Mouse (Mus musculus): Measurements from ENCODE around the gene Ckmt1. TPM values are rescaled to one million over a fixed set of nuclear protein-coding genes. Genes with fewer than 3 reads are reported as not detected.

Gene Ckmt1
- total RNA-seq, 2 experiments from 2014 or later: not detected

GRCm38 (mm10) chr2:121403296-121403695 lies 45.8 kb downstream of the Ckmt1 start:
- 0 out of 2 replicates have a peak, but pooled peaks have one; percentile 42 for ATAC-seq (replicated peaks; ENCODE audit: low FRiP score, poor library complexity, severe bottlenecking)

GRCm38 (mm10) chr2:121408160-121408559 lies 50.6 kb downstream of the Ckmt1 start:
- peak; percentile 59 for ATAC-seq (replicated peaks; ENCODE audit: low FRiP score, poor library complexity, severe bottlenecking)

GRCm38 (mm10) chr2:121412843-121413386 lies 55.4 kb downstream of the Ckmt1 start:
- peak; percentile 28; the same call in 1 of the 2 replicates for ATAC-seq (replicated peaks; ENCODE audit: low FRiP score, poor library complexity, severe bottlenecking)

Other genes with a start within 250 kb of the Ckmt1 start
- gene Tgm7, start 247.9 kb upstream of the Ckmt1 start, total RNA-seq (2015; ENCODE audit: low replicate concordance): not detected in 2 replicates
- gene Tgm7, start 247.9 kb upstream of the Ckmt1 start, total RNA-seq (2017; ENCODE audit: low replicate concordance): not detected in 2 replicates
- gene Adal, start 217.3 kb upstream of the Ckmt1 start, total RNA-seq (2015; ENCODE audit: low replicate concordance): 8.0 and 22.7 TPM in 2 replicates
- 9.4 and 10.9 TPM in 2 replicates for gene Adal, start 217.3 kb upstream of the Ckmt1 start, total RNA-seq (2017; ENCODE audit: low replicate concordance)
- gene Lcmt2, start 217.1 kb upstream of the Ckmt1 start, total RNA-seq (2015; ENCODE audit: low replicate concordance): 1.4 and 5.0 TPM in 2 replicates
- gene Lcmt2, start 217.1 kb upstream of the Ckmt1 start, total RNA-seq (2017; ENCODE audit: low replicate concordance): 3.0 and 3.1 TPM in 2 replicates
- gene Tubgcp4, start 187.1 kb upstream of the Ckmt1 start, total RNA-seq (2015; ENCODE audit: low replicate concordance): 65.0 and 76.4 TPM in 2 replicates
- gene Tubgcp4, start 187.1 kb upstream of the Ckmt1 start, total RNA-seq (2017; ENCODE audit: low replicate concordance): 47.6 and 50.1 TPM in 2 replicates
- gene Zscan29, start 186.6 kb upstream of the Ckmt1 start, total RNA-seq (2015; ENCODE audit: low replicate concordance): 14.3 and 17.3 TPM in 2 replicates
- 12.0 and 18.1 TPM in 2 replicates for gene Zscan29, start 186.6 kb upstream of the Ckmt1 start, total RNA-seq (2017; ENCODE audit: low replicate concordance)
- gene Trp53bp1, start 86.3 kb upstream of the Ckmt1 start, total RNA-seq (2015; ENCODE audit: low replicate concordance): 42.8 and 53.0 TPM in 2 replicates
- 78.3 and 98.6 TPM in 2 replicates for gene Trp53bp1, start 86.3 kb upstream of the Ckmt1 start, total RNA-seq (2017; ENCODE audit: low replicate concordance)
- gene Map1a, start 68.1 kb upstream of the Ckmt1 start, total RNA-seq (2015; ENCODE audit: low replicate concordance): 0.36 TPM in 1 of 2 replicates, not detected in the other
- 0.64 and 0.83 TPM in 2 replicates for gene Map1a, start 68.1 kb upstream of the Ckmt1 start, total RNA-seq (2017; ENCODE audit: low replicate concordance)
- 12.6 and 19.3 TPM in 2 replicates for gene Ppip5k1, start 2.3 kb upstream of the Ckmt1 start, total RNA-seq (2015; ENCODE audit: low replicate concordance)
- 18.6 and 24.6 TPM in 2 replicates for gene Ppip5k1, start 2.3 kb upstream of the Ckmt1 start, total RNA-seq (2017; ENCODE audit: low replicate concordance)
- 0.36 TPM in 1 of 2 replicates, not detected in the other for gene Strc, start 29.5 kb downstream of the Ckmt1 start, total RNA-seq (2015; ENCODE audit: low replicate concordance)
- gene Strc, start 29.5 kb downstream of the Ckmt1 start, total RNA-seq (2017; ENCODE audit: low replicate concordance): not detected in 2 replicates
- 95.9 and 112 TPM in 2 replicates for gene Pdia3, start 56.1 kb downstream of the Ckmt1 start, total RNA-seq (2015; ENCODE audit: low replicate concordance)
- 73.1 and 88.2 TPM in 2 replicates for gene Pdia3, start 56.1 kb downstream of the Ckmt1 start, total RNA-seq (2017; ENCODE audit: low replicate concordance)
- gene Catsper2, start 56.1 kb downstream of the Ckmt1 start, total RNA-seq (2015; ENCODE audit: low replicate concordance): not detected in 2 replicates
- gene Catsper2, start 56.1 kb downstream of the Ckmt1 start, total RNA-seq (2017; ENCODE audit: low replicate concordance): not detected in 2 replicates
- 1.4 TPM in 1 of 2 replicates, not detected in the other for gene Ell3, start 86.6 kb downstream of the Ckmt1 start, total RNA-seq (2015; ENCODE audit: low replicate concordance)
- gene Ell3, start 86.6 kb downstream of the Ckmt1 start, total RNA-seq (2017; ENCODE audit: low replicate concordance): not detected in 2 replicates
- gene Serf2, start 91.5 kb downstream of the Ckmt1 start, total RNA-seq (2015; ENCODE audit: low replicate concordance): 89.4 and 100 TPM in 2 replicates
- 55.3 and 77.3 TPM in 2 replicates for gene Serf2, start 91.5 kb downstream of the Ckmt1 start, total RNA-seq (2017; ENCODE audit: low replicate concordance)
- 28.1 and 64.1 TPM in 2 replicates for gene Hypk, start 95.6 kb downstream of the Ckmt1 start, total RNA-seq (2015; ENCODE audit: low replicate concordance)
- gene Hypk, start 95.6 kb downstream of the Ckmt1 start, total RNA-seq (2017; ENCODE audit: low replicate concordance): 53.4 and 71.4 TPM in 2 replicates
- not detected in 2 replicates for gene Serinc4, start 99.1 kb downstream of the Ckmt1 start, total RNA-seq (2015; ENCODE audit: low replicate concordance)
- gene Serinc4, start 99.1 kb downstream of the Ckmt1 start, total RNA-seq (2017; ENCODE audit: low replicate concordance): 8.6 TPM in 1 of 2 replicates, not detected in the other
- 23.4 and 25.6 TPM in 2 replicates for gene Mfap1b, start 116.4 kb downstream of the Ckmt1 start, total RNA-seq (2015; ENCODE audit: low replicate concordance)
- 19.3 and 32.9 TPM in 2 replicates for gene Mfap1b, start 116.4 kb downstream of the Ckmt1 start, total RNA-seq (2017; ENCODE audit: low replicate concordance)
- gene Mfap1a, start 149.0 kb downstream of the Ckmt1 start, total RNA-seq (2015; ENCODE audit: low replicate concordance): 22.2 and 28.8 TPM in 2 replicates
- gene Mfap1a, start 149.0 kb downstream of the Ckmt1 start, total RNA-seq (2017; ENCODE audit: low replicate concordance): 21.1 and 42.5 TPM in 2 replicates
- gene Wdr76, start 149.0 kb downstream of the Ckmt1 start, total RNA-seq (2015; ENCODE audit: low replicate concordance): 34.2 and 39.0 TPM in 2 replicates
- 35.3 and 44.8 TPM in 2 replicates for gene Wdr76, start 149.0 kb downstream of the Ckmt1 start, total RNA-seq (2017; ENCODE audit: low replicate concordance)